Mouse (Mus musculus) mammary gland, adult 2 months (tissue): ENCODE results near the gene Olfr1328. TPM values are rescaled to one million over a fixed set of nuclear protein-coding genes. Genes with fewer than 3 reads are reported as not detected.

Source experiments
- polyA plus RNA-seq: library from polyadenylated mRNA; depleted of rRNA; stranded (reverse); fragments of >200 nt; gene quantifications from 2 replicates; pipeline ENCODE4 v1.2.3, GENCODE M21; 2012; ENCODE audit warnings: low replicate concordance; rRNA removed

The Olfr1328 gene
- polyA plus RNA-seq: not detected in 2 replicates

GRCm38 (mm10) chr4:118938512-118938911 lies at the start of gene Olfr1328:
Gene Olfr1328 (minus strand): TSS chr4:118938612.

GRCm38 (mm10) chr4:118961141-118961628 lies 22.8 kb upstream of the Olfr1328 start, which contains the start of gene Lao1:
Gene Lao1 (plus strand): TSS chr4:118961578.

GRCm38 (mm10) chr4:118917365-118917764 lies 21.0 kb downstream of the Olfr1328 start, which contains the start of gene Olfr1329:
Gene Olfr1329 (minus strand): TSS chr4:118917465.

GRCm38 (mm10) chr4:118888297-118888696 lies 50.1 kb downstream of the Olfr1328 start, which contains the start of gene Olfr1330:
Gene Olfr1330 (plus strand): TSS chr4:118888597.

Other genes starting within 250 kb of the Olfr1328 start
- 0.23 TPM in 1 of 2 replicates, not detected in the other for gene Olfr1342, start 245.9 kb downstream of the Olfr1328 start, polyA plus RNA-seq
- gene Olfr1341, start 235.1 kb downstream of the Olfr1328 start, polyA plus RNA-seq: not detected in 2 replicates
- not detected in 2 replicates for gene Olfr1340, start 218.5 kb downstream of the Olfr1328 start, polyA plus RNA-seq
- not detected in 2 replicates for gene Olfr1339, start 206.4 kb downstream of the Olfr1328 start, polyA plus RNA-seq
- gene Olfr1338, start 179.9 kb downstream of the Olfr1328 start, polyA plus RNA-seq: not detected in 2 replicates
- gene Olfr1337, start 156.0 kb downstream of the Olfr1328 start, polyA plus RNA-seq: not detected in 2 replicates
- not detected in 2 replicates for gene Olfr1335, start 128.7 kb downstream of the Olfr1328 start, polyA plus RNA-seq
- gene Olfr1333, start 102.3 kb downstream of the Olfr1328 start, polyA plus RNA-seq: not detected in 2 replicates
- not detected in 2 replicates for gene Olfr1331, start 74.0 kb downstream of the Olfr1328 start, polyA plus RNA-seq
- gene Olfr1330, start 50.0 kb downstream of the Olfr1328 start, polyA plus RNA-seq: not detected in 2 replicates
- gene Olfr1329, start 21.1 kb downstream of the Olfr1328 start, polyA plus RNA-seq: not detected in 2 replicates
- 0.10 and 0.20 TPM in 2 replicates for gene Lao1, start 23.0 kb upstream of the Olfr1328 start, polyA plus RNA-seq
- 41.3 and 50.4 TPM in 2 replicates for gene Slc2a1, start 170.1 kb upstream of the Olfr1328 start, polyA plus RNA-seq
- gene Zfp691, start 235.6 kb upstream of the Olfr1328 start, polyA plus RNA-seq: 14.3 and 15.1 TPM in 2 replicates